Mouse (Mus musculus): Measurements from ENCODE around the gene Gm21885.
"Not testable (repeated sequence)": the region's sequence is repeated elsewhere in the genome, so short reads cannot be mapped to it uniquely, and the experiment has no call there.

Gm21885 gene

DNA sequence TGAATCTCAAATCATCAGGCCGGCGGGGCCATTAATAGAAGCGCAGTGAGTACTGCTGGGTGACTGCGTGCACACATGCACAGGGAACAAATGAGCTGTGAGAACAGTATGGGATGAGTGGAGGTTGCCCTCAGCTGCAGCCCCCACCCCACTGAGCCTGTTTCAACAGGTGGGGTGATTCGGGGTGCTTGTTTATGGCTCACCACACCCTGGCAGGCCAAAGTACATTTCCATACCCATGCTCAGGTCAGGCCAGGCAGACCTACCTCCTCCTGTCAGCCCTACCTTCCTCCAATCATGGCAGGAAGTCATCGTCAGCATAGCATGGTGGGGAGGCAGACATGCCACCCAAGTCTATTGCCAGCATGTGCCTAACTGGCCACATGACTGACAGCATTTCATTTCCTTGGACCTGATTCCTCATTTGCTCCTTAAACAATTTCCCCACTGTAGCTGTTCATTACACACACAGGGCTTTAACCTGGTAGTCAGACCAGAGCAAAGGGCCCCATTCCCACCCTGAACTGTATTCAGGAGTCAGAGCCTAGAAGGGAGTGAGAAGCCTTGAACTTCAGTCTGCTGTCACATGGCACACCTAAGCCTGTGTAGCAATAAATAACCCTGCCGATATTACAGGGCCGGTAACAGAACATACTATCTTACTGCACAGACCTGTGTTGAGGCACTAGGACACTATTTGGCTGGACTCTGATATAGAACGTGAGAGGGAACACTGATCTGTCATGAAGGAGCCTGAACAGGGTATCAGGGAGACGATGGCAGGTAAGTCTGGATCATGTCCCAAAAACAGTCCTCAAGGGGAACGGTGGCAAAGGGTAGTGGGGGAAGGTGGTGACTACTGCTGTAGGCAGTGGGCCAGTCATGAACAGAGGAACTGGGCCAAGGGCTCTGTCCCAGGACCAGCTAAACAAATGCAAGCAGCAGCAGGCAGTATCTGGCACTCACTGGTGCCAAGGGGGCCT, at the start of gene Gm21885:
Gene Gm21885 (plus strand): TSS at position 675 of the 983 bp plus-strand sequence.
- DNase-seq (ENCODE audit: low read depth, low spot score) = no peak

DNA sequence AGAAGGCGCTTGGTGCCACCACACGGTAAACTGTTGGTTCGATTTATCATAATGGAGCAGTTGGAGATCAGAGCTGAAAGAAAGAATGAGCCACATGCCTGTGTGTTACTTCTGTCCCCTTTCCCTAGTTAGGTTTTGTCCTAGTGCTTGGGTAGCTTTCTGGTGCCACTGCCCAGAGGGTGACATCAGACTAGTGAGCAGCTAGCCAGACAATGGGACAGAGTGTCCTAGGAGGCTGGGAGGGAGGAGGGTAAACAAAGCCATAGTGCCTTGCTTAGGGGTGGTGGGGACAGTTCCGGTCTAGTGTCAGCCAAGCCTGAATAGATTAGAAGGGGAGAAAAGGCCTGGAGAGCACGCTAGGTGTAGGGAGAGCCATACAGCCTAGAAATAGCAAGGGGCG, 48.3 kb upstream of the Gm21885 start:
- no peak for DNase-seq (ENCODE audit: low read depth, low spot score)

DNA sequence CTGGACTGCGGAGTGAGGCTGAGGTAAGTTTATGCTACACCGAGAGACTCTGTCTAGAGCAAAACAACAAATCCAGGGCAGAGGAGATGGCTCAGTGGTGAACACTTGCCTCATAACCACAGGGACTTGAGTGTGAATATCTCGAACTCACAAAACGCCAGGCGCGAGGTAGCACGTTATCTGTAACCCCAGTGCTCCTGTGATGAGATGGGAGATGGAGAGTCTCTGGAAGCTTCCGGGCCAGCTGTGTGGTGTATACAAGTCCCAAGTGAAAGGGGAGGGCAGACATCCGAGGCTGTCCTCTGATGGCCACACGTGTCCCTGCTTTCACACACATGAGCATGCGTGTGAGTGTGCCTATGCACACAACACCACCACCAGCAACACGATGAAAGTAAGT, 47.3 kb upstream of the Gm21885 start:
- no peak for DNase-seq (ENCODE audit: low read depth, low spot score)

DNA sequence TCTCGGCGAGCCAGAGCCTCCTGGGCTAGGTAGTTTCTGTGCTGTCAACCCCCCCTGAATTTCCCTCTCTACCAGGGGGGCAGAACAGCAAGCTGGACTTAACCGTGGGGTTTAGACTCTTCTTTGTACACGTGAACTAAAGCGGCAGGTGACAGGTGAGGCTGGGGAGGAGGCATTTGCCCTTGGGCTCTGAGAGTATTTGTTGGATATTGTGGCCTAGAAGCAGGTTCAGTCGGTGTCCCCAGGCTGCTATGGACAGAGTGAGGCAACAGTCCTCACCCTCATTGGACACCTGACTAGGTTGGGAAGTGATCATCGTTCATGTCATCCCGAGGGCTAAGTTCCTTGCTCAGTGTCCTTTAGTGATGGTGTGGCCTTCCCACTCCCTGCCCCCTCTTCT, 46.8 kb upstream of the Gm21885 start:
- no peak for DNase-seq (ENCODE audit: low read depth, low spot score)

DNA sequence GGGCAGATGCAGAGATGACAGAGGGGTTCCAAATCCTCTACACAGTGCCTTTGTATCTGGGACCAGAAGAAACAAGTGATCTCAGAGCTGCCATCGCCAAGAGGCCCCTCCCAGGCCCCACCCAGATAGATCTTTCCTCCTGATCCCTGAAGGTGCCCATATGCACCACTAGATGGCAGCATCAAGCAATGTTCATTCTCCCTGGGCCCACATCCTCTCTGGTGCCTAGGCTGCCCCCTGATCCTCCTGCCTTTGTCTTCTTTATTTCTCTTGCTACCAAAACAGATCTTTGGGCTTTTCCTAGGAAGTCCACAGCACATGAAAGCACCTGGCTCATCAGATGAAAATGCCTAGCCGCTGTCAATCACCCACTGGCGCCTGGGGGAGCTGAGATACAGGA, 45.6 kb upstream of the Gm21885 start:
- DNase-seq (ENCODE audit: low read depth, low spot score) = peak; percentile 91

DNA sequence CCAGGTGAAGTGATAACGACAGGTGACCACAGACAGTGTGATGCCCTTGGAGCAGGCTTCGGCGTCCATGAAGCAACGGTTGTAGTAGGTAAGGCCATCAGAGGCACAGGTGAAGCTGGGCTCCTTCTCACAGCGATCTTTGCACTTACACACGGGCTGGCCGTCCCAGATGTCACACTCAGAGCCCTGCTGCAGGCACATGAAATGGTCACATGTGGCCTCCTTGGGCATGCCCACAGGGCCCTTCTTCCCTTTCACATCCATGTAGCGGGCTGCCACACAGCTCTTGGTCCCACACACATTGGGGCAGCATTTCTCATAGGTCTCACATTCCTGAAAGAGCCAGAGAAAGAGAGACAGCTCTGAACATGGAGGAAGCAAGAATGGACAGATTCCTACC, 42.9 kb upstream of the Gm21885 start:
- no peak for DNase-seq (ENCODE audit: low read depth, low spot score)

DNA sequence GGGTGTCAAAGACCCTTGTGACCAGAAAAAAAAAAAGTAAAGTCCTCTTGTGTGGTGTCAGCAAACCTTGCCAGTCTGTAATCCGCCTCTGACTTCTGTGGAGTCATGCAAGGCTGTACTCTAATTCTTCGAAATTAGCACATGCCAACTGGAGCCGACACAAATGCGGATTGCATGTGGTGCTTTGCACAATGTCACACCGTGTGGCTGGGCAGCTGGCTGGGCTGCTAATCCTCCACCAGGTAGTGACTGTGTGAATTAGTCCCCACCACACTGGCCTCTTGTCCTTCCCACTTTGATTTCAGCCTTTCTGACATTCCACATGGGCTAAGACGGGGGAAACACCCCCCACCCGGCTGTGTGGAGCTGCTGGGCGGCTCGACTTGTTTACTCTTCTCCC, 42.0 kb upstream of the Gm21885 start:
- no peak for DNase-seq (ENCODE audit: low read depth, low spot score)

DNA sequence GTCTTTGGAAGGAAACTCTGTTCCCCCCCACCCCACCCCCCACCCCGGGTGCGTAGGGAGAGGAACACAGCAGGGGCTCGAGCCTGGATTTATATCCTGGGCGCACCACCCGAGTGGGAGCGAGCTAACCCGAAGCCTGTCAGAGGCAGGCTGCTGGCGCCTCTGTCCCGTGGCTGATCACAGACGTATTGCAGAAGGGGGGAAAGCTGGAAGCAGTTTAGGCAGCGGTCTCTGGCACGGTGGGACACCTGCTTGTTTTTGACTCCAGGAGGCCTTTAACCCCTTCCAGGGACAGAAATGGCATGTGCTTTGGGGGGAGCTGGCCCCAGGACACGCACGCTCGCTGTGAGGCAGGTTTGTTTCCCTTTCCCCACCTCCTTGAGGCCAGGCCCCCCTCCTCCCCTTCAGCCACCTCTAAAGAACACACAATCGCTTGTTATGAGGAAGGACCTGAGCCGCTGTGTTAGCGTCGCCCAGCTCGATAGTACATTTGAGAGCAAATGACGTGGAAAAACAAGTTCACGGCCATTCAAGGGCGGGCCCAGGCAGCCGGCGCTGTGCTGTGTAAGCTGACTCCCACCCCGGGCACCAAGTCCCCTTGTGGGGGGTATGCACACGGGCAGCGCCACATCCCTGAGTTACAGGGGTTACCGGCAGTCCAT, 38.8 kb upstream of the Gm21885 start:
- no peak for DNase-seq (ENCODE audit: low read depth, low spot score)

DNA sequence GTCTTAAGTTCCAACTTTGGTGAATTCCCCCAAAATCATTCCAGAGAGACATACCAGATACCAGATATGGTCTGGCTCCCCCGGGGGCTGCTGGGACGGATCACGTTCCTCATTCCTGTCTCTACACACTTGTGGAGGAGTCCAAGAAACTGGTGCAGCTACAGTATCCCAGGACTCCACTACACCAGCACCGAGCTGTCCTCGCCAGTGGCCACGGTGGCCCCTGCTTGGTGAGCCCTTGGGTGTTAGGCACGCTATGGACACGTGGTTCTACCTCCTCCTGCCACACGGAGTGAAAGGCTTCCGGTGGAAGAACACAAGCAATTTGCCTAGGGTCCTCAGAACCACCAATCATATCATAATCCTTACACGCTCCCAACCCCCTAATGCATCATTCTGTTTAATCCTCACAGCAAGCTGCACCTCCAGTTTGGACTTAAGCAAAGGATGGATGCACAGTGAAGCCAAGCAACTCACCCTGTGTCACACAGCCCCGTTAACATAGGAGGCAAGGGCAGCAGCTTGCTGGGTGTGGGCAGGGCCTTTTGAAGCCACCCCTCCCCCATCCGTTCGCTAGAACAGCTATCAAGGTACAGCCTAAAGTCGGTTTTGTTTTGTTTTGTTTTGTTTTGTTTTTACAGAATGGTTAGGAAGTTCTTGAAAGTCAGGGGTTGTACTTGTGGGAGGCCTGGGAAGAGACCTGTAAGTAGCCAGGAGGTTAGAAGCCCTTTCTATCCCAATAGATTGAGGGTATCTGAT, 38.1 kb upstream of the Gm21885 start:
- peak; percentile 58 for DNase-seq (ENCODE audit: low read depth, low spot score)

DNA sequence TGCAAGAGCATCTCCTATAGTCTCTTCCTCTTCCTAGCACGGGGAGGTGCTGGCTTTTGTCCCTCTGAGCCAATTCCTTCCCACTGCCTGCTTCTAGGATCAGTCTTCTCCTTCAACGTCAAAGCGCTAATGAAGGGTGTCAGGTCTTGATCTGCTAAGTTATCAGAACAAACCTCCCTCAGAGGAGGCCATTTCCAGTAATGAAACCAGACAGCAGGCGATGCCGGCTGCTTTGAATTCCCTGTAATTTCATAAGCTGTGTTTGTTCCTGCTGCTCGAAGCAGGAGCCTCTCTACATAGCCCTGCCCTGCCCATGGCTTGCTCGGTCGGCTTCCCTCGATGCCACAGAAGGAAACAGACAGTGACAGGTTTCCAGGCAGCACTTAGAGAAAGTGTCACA, 37.3 kb upstream of the Gm21885 start:
- no peak for DNase-seq (ENCODE audit: low read depth, low spot score)

DNA sequence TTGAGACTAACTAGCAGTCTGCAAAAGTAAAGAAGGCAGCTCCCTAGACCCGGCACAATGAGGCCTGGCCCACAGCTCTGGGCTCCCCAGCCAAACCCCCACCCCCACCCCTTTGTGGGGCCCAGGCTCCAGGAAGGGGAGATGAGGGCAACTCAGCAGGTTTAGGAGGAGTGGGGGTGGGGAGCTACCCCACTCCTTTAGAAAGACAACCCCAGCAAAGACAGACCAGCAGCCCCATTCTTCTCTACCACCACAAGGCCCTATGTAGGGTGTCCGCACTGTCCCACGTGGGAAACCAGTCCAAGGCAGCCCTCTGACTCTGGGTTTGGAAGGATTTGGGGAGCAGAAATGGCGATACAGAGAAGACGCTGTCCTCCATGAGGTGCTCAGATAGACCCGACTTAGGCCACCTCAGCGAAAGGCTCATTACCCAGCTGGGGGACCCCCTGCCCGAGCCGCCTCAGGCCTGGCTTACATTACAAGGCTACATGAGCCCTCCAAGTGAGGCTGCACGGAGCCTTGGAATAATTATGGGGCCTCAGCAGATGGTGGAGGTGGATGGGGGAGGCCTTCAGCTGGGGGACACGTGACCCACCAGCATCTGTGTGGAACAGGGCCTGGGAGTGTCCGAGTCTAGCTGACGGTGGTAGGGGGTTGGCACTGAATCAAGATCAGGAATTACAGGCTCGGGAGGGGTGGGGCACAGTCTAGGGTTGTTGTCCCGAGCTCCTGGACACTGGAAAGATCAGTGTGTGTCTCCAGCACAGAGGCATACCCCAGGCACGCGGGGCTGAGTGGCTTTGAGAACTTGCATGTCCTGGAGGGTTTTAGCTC, 35.5 kb upstream of the Gm21885 start, which contains the start of gene Wfikkn2:
Gene Wfikkn2 (minus strand): TSS at position 51 of the 834 bp plus-strand sequence.
- no peak for DNase-seq (ENCODE audit: low read depth, low spot score)

DNA sequence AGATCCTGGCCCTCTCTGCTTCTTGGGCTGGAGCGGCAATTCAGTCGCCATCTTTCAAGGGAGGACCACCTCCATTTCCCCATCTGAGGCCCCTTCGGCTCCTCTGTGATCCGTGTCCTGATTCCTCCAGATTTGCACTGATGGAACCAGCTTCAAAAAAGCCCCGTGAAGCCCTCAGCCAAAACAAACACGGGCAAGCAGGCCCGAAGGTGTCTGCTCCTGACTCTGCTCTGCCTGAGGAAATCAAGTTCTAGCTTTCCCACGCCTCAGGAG, 34.9 kb upstream of the Gm21885 start:
- no peak for DNase-seq (ENCODE audit: low read depth, low spot score)

DNA sequence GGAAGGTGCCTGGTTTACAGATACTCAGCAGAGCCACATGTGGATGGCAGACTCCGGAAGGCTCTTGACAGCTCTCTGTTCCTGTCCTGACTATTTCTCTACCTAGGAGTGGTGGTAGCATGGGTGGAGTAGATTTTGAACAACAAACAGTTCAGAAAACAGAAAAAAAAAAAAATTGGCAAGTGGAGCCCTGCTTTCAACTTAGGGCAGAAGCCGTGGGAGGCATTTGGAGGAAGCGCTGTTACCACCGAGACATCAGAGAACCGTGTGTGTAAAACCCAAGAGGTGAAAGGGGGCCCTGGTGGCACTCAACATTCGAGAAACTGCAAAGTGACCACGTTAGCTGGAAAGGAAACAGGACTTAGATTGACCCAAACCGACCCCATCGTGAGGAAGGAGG, 28.5 kb upstream of the Gm21885 start:
- DNase-seq (ENCODE audit: low read depth, low spot score) = no peak

DNA sequence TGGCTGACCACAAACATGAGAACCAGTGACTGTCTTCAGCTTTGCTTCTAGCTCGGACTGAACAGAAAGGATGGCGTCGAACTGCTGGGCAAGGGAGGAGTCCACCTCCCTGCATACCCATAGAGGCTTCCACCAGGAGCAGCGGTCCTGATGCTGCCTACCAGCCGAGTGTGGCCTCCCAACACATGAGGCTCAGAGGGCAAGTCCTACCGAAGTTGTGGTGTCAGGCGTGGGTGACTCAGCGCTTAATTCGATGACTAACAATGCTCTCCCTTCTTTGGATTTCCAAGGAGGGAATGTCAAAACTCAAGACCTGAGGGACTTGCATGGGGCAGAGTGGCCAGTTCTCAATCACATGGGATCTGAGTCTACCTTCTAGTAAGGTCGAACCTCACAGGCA, 28.0 kb upstream of the Gm21885 start:
- no peak for DNase-seq (ENCODE audit: low read depth, low spot score)

DNA sequence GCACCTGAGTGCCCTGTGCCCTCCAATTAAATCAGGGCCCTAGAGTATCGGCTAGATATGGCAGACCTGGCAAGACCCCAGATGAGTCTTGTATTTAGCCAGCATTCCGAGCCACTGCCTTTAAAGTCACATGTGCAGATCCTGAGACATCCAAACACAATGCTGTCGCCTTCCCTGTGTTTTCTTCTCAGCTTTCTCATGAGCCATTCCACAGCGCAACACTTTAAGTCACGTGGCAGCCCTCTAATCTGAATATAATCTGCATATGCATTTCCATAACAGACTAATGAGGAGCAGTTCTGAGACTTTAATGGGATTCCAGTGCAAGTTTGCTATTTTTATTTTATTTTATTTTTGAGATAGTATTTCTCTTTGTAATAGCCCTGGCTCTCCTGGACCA, 25.9 kb upstream of the Gm21885 start:
- DNase-seq (ENCODE audit: low read depth, low spot score) = no peak

DNA sequence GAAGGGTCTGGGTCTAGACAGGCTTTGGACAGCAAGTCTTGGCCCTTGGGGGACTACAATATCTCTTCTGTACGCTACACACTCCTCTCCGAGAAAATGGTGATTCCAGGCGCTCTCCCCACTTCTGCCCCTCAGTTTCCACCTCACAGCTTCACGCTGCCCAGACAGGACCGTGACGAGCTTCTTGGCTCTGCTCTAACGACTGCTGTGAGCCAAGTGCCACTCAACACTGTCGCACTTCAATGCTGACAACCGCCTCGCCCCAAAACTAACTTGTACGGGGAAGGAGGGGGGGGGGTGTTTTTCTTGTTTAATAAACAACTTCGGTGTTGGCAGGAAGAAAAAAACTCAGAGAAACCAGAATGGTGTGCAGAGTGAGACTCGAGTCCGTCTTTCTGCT, 23.7 kb upstream of the Gm21885 start:
- DNase-seq (ENCODE audit: low read depth, low spot score) = no peak

DNA sequence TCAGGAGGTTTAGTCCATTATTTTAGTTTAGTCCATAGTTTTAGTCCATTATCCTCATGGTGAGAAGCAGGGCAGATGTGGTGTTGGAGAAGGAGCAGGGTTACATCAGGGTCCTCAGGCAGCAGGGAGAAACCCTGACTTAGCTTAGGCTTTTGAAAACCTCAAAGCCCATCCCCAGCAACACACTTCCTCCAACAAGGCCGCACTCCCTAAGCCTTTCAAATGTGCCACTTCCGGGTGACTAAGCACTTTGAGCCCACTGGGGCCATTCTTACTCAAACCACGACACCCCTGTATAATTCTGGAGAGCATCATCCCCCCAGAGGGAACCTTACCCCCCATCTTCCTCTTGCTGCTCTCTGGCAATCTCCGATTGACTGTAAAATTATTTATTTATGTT, 21.9 kb upstream of the Gm21885 start:
- no peak for DNase-seq (ENCODE audit: low read depth, low spot score)

DNA sequence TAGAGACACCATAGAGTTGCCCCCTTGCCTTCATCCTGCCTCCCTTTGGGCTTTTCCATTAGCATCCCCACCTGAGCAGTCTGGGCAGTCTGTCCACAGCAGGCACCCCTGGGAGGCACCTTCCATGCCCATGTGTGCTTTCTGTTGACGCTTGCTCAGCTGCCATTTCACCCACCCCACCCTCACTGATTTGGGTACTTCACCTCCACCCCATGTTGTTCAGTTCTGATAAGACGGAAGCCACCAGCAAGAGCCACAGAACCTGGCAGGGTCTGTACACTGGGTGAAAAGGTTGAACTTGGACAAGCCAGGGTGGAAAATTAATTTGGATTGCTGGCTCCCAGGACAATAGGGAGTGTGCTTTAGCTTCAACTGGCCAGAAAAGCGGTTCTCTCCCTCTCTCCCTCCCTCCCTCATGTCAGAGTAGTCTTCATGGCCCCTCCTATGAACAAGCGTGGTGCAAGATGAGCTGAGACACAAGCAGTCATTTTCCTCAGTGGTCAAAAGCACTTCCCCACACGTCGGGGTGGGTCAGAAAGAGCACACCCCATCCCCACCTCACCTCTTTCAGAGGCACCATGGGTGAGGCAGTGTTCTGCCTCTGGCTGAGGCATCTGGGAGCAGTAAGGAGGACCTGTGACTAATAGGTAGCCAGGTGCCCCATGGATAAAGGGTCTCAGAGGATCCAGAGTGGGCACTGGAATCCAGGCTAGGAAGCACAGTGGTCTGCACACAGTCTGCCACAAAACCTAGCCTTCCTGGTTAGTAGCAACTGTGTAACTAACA, 19.9 kb upstream of the Gm21885 start:
- no peak for DNase-seq (ENCODE audit: low read depth, low spot score)

DNA sequence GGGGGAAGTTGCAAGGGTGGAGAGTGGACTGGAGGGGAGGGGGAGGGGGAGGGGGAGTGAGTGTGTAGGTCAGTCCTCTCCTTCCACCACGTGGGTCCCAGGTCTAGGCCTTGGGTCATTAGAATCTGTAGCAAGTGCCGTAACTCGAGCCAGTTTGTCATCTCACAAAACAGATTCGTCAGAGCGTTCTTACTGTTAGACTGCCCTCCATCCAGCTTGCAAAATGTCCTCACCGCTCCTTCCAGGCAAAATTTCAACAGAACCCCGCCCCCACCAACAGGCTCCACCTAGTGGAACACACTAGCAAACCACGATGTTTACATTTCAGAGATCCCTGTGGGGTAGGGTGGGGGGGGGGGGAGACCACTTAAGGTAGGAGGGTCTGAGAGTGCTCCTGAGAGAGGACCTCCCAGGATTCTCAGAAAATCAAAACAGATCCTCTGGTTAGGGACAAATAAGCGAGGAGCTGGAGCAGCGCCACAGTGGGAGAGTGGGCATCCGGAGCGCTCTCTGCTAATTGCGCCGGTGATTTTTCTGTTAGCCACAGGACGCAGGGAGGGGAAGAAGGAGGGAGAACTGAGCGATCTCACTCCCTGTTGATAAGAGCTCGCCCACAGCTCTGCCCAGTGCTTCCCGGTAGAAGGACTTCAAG, 16.4 kb upstream of the Gm21885 start:
- DNase-seq (ENCODE audit: low read depth, low spot score) = peak; percentile 77

DNA sequence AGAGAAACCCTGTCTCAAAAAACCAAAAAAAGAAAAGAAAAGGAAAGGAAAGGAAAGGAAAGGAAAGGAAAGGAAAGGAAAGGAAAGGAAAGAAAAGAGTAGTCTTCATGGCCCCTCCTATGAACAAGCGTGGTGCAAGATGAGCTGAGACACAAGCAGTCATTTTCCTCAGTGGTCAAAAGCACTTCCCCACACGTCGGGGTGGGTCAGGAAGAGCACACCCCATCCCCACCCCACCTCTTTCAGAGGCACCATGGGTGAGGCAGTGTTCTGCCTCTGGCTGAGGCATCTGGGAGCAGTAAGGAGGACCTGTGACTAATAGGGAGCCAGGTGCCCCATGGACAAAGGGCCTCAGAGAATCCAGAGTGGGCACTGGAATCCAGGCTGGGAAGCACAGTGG, 15.5 kb upstream of the Gm21885 start:
- not testable (repeated sequence) for DNase-seq (ENCODE audit: low read depth, low spot score)
